Mouse (Mus musculus) thymus, adult 18-20 months (tissue): ENCODE results near the gene Ipo4.

Experiments used
- DNase-seq, 2 experiments: peaks; one replicate each; pipeline ENCODE4 v3.0.0; 2022; ENCODE audit warnings: mixed read lengths in 2 of 2

Ipo4 gene

GRCm38 (mm10) chr14:55628077-55628827 lies 7.5 kb downstream of the Ipo4 start:
- no peak for DNase-seq

- DNase-seq = no peak
Measured at GRCm38 (mm10) chr14:55618486-55619195, 17.1 kb downstream of the Ipo4 start.

DNA sequence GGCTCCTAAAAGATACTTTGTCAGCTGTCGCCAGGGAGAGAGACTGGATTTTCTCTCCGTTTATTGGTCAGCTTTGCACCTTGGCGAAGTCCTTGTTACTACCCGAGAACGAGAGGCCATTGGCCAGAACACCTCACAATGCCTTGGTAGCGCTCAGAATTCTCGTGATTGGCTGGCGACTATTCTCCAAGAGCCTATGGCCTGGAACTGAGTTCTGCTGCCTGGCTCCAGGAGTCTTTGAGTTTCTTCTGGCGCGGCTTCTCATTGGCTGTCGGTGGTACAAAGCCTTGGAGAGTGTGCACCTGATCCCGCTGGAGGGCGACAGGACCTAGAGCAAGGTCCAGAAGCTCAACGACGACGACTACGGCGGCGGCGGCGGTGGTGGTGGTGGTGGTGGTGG lies 17.9 kb downstream of the Ipo4 start, which contains the start of gene Rec8:
Gene Rec8, plus strand, starts transcription at position 216 of the 400 bp plus-strand sequence.
- DNase-seq = no peak

- DNase-seq = no peak
Measured at GRCm38 (mm10) chr14:55616844-55617243, 18.9 kb downstream of the Ipo4 start.

- no peak for DNase-seq
Measured at GRCm38 (mm10) chr14:55615876-55616275, 19.9 kb downstream of the Ipo4 start.

- DNase-seq = no peak
Measured at GRCm38 (mm10) chr14:55614565-55615178, 21.1 kb downstream of the Ipo4 start.

GRCm38 (mm10) chr14:55613346-55613745 lies 22.4 kb downstream of the Ipo4 start:
- no peak for DNase-seq

DNA sequence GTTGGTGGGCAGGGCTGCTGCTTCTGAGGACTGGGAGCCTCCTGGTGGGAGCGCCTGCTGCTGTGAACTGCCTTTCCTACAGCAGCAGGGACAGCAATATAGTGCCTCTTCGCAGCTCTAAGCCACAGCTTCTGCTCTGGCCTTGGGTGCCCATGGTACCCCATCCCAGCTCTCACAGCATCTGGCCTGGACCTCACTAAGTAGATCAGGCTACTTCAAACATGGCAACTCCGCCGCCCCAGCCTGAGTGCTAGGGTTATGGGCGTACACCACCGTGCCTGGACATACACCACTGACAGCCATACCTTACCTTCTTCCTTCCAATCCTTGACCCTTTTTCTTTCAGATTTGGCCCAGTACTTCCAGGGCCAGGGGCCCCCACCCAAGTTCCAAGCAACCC lies 27.4 kb downstream of the Ipo4 start:
- DNase-seq = no peak

DNA sequence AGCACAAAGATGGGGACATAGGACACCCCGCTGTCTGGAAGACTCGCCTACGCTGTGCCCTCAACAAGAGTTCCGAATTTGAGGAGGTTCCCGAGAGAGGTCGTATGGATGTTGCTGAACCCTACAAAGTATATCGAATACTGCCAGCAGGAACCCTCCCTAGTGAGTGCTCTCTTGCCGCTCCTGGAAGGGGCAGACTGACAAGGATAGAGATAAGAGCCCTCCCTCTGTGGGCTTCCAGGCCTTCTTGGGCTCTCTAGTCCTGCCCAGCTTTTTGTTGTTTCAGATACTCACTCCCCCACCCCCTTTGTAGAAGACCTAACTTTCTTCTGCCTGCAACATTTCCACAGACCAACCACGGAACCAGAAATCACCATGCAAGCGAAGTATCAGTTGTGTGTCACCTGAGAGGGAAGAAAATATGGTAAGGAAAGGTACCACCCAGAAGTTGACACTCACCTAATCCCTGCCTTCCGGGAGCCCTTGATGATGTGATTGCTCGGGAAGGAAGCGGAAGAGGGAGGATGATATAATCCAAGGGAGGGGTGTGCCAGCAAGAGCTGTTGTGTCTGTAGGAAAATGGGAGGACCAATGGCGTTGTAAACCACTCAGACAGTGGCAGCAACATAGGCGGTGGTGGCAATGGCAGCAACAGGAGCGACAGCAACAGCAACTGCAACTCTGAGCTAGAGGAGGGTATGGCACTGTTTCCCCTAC lies 29.9 kb downstream of the Ipo4 start:
- no peak for DNase-seq

DNA sequence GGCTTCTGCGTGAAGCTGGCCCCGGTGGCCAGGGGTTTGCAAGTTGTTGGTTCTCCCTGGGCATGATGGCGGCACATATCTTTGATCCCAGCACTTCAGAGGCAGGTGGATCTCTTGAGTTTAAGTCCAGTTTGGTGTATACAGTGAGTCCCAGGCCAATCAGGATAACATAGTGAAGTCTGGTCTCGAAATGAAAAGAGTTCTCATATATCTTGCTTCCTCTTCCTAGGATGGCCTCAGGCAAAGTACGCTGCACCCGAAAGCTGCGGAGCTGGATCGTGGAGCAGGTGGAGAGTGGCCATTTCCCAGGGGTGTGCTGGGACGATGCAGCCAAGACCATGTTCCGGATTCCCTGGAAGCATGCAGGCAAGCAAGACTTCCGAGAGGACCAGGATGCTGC lies 30.9 kb downstream of the Ipo4 start:
- no peak for DNase-seq

- peak; percentile 86 to 92 for DNase-seq
Measured at GRCm38 (mm10) chr14:55603633-55604576, 31.9 kb downstream of the Ipo4 start.

DNA sequence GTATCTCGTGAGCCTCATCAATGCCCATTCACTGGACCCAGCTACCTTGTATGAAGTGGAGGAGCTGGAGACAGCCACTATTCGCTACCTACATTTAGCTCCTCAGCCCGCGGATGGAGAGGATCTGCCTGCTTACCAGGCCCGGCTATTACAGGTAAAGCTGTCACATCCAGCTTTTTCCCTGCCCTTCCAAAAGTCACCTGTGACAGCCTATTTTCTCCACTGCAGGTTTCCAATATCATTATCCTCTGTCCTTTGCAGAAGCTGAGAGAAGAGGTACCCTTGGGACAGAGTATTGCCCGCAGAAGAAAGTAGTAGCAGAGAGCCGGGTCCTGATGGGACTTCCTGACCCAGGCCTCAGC lies 32.5 kb downstream of the Ipo4 start, which contains the start of gene Irf9:
Gene Irf9, plus strand, starts transcription at position 301 of the 362 bp plus-strand sequence.
- DNase-seq = no peak

DNA sequence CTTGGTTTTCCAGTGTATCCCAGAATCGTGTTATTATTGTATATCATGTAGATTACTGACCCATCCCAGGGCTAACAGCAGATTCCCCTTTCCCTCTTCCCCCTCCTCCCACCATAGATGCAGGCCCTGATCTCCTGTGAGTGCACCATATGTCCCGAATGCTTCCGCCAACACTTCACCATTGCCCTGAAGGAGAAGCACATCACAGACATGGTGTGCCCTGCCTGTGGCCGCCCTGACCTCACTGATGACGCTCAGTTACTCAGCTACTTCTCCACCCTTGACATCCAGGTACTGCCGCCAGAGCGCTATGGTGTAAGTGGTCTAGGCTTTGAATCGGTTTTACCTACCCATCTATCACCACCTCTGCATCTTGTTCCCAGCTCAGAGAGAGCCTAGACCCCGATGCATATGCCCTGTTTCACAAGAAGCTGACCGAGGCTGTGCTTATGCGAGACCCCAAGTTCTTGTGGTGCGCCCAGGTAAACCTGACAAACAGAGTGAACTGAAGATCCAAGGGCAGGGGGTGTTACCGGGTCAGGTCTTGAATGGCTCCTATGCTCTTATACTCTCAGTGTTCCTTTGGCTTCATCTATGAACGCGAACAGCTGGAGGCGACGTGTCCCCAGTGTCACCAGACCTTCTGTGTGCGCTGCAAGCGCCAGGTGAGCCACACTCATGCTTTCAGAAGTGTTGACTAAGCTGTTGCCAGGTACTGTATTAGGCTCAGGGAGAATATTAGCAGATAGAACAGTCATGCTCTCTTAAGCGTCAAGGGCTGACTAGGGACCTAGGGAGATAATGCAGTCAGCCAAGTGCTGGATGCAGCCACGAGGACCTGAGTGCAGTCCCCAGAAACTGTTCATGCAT lies 37.0 kb downstream of the Ipo4 start:
- no peak for DNase-seq

DNA sequence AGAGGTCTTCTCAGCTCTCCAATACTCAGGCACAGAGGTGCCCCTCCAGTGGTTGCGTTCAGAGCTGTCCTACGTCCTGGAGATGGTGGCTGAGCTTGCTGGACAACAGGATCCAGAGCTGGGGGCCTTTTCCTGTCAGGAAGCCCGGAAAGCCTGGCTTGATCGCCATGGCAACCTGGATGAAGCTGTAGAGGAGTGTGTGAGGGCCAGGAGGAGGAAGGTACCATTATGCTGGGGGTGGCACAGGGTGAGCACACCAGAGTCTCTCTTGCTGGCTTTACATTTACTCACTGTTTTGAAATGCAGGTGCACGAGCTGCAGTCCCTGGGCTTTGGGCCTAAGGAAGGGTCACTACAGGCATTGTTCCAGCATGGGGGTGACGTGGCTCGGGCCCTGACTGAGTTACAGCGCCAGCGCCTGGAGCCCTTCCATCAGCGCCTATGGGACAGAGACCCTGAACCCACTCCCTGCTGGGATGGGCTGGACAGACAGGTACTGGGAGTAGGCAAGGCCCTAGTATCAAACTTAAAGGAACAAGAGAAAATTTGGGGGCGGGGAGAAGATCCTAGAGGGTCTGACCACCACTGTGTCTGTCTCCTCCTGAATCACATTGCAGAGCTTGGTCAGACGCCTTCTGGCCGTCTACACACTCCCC lies 39.6 kb downstream of the Ipo4 start:
- no peak for DNase-seq

DNA sequence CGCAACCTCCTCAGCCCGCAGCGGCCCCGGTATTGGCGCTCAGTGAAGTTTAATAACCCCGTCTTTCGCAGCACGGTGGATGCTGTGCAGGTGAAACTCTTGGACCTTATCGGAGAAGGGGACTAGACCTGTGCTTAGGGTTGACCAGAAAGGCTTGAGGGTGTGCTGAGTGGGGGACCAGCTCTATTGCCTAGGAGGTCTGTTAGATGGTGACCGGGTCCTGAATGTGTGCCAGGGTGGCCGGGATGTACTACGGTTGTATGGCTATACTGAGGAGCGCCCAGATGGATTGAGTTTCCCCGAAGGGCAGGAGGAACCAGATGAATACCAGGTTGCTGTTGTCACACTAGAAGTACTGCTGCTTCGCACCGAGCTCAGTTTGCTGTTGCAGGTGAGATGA lies 43.5 kb downstream of the Ipo4 start:
- no peak for DNase-seq

DNA sequence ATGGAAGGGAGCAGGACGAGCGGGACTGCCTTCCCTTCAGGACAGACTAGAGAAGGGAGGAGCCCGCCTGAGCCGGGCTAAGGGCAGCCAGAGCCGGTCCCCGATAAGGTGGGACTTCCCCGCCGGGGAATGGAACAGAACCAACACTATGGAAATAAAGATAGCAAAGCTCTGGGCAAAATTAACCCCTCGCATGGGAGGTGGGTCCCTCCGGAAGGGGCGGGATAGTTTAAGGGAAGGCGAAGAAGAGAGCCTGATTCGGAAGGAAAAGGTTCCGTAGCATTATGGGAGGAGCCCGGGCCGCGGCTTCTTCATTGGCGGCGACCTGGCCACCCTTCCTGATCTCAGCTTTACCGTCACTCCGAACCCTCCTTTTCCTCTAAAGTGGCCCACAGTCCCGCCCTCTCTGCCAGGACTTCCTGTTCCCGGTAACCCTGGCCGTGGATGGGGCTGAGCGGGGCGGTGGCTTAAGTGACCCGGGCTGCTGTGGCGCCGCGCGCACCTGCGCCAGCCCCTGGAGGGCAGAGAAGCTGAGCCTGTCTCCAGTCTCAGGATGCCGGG lies 44.3 kb downstream of the Ipo4 start, which contains the start of gene Rnf31:
Gene Rnf31, plus strand, starts transcription at position 378 of the 561 bp plus-strand sequence.
- peak; percentile 87 to 91 for DNase-seq

- DNase-seq = peak; percentile 68 to 81
Measured at GRCm38 (mm10) chr14:55590748-55591330, 44.9 kb downstream of the Ipo4 start, which contains the start of gene Psme2. Psme2 (minus strand) TSS chr14:55591113.

DNA sequence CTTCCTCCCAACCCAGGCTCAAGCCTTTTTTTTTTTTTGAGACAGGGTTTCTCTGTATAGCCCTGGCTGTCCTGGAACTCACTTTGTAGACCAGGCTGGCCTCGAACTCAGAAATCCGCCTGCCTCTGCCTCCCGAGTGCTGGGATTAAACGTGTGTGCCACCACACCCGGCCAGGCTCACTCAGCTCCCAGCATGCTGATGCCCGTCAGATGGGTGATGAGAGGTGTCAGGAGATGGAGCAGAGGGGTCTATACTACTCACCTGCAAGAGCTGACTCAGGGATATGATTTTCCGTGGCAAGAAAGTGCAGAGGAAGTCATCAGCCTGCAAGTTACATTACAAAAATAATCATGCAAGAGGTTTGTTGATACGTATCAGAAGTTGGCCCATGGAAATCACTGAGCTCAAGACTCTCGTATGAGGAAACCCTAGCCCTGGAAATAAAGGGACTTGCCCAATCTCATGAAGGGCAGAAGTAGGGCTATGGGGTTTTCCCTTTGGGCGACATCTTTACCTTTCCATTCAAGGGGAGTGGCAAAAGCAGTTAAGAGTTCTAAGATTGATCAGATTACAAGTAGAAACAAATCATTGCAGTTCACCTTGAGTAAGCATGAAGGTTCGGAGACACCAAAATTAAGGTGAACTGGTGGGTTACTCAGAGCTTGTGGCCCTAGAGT lies 45.8 kb downstream of the Ipo4 start:
- no peak for DNase-seq

DNA sequence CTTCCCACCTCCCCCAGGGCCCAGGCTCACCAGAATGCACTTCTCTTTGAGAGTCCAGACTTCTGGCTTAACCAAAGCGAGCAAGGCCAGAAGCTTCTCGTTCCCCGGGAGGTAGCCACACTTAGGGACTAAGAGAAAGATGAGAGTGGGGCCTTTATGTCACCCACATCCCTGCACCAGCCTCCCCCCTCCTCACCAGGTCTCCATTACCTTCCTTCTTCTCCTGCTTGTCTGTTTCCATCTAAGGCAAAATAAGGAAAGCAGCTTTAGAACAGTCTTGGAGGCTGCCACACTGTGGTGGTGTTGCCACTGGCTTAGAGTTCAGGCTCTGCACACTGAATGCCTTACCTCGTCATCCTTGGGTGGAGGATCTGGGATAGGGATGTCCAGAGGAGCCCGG lies 46.5 kb downstream of the Ipo4 start:
- no peak for DNase-seq
